Mouse (Mus musculus) G1E (cell line): ENCODE measurements around the gene Emilin1.

ENCODE experiments used
- CTCF ChIP-seq: IDR thresholded peaks from 2 replicates; pipeline ENCODE4 v1.5.1; 2012; ENCODE audit warnings: low read depth, low read length, inconsistent platforms, mixed read lengths
- GATA1 ChIP-seq: IDR thresholded peaks from 2 replicates; pipeline ENCODE4 v1.6.1; 2012; ENCODE audit warnings: borderline replicate concordance, low read length, inconsistent platforms, mixed read lengths
- POLR2AphosphoS5 ChIP-seq: IDR thresholded peaks from 2 replicates; pipeline ENCODE4 v1.6.1; 2012; ENCODE audit warnings: low read depth, low read length, inconsistent platforms; ENCODE audit not compliant: insufficient replicate concordance
- TAL1 ChIP-seq: conservative IDR thresholded peaks from 2 replicates; pipeline ENCODE4 v1.6.1; 2012; ENCODE audit warnings: low read depth, low read length, inconsistent platforms, mixed read lengths

GRCm38 (mm10) chr5:30969440-30969839, 56.2 kb downstream of the Emilin1 start:
- TF ChIP-seq CTCF (no peak), TAL1 (no peak), GATA1 (no peak), POLR2AphosphoS5 (no peak)
